Mouse (Mus musculus) adrenal gland, adult (tissue): ENCODE data around the gene Isy1.

Experiments used
- DNase-seq, 2 experiments: peaks; one replicate each; pipeline ENCODE4 v3.0.0; 2022 to 2023; ENCODE audit warnings: low spot score in 1 of 2; ENCODE audit not compliant: inconsistent age in 2 of 2

The Isy1 gene

GRCm38 (mm10) chr6:87850155-87850899 is 11.7 kb upstream of the Isy1 start:
- DNase-seq = peak; percentile 74 to 91

- peak in 1 of 2 experiments; percentile 64 for DNase-seq
These were observed 11.2 kb upstream of the Isy1 start for GRCm38 (mm10) chr6:87849780-87850154.

GRCm38 (mm10) chr6:87846813-87847212 is 8.2 kb upstream of the Isy1 start:
- DNase-seq = peak in 1 of 2 experiments; percentile 70

GRCm38 (mm10) chr6:87845031-87845695 is 6.6 kb upstream of the Isy1 start:
- DNase-seq = no peak

- no peak for DNase-seq
These were observed 3.7 kb upstream of the Isy1 start for GRCm38 (mm10) chr6:87842254-87842653.

- DNase-seq = no peak
These were observed 3.0 kb upstream of the Isy1 start for GRCm38 (mm10) chr6:87841635-87842034.

- no peak for DNase-seq
These were observed 1.3 kb upstream of the Isy1 start for GRCm38 (mm10) chr6:87839797-87840341.

GRCm38 (mm10) chr6:87835695-87836094 is 2.9 kb downstream of the Isy1 start, which contains the start of gene Gm45140:
Gm45140 (minus strand) TSS chr6:87835795.
- no peak for DNase-seq

- DNase-seq = no peak
These were observed 18.2 kb downstream of the Isy1 start for GRCm38 (mm10) chr6:87820366-87820765.

GRCm38 (mm10) chr6:87814486-87814885 is 24.1 kb downstream of the Isy1 start:
- no peak for DNase-seq

GRCm38 (mm10) chr6:87812656-87813055 is 25.9 kb downstream of the Isy1 start:
- DNase-seq = no peak

- DNase-seq = peak; percentile 96 to 99
These were observed 26.8 kb downstream of the Isy1 start, which contains the start of gene Rab43 for GRCm38 (mm10) chr6:87811675-87812338. Rab43 (minus strand) TSS chr6:87812164.

GRCm38 (mm10) chr6:87810713-87811669 is 27.6 kb downstream of the Isy1 start:
- DNase-seq = peak; percentile 79 to 91

GRCm38 (mm10) chr6:87810311-87810710 is 28.3 kb downstream of the Isy1 start:
- no peak for DNase-seq

- DNase-seq = peak in 1 of 2 experiments; percentile 43
These were observed 28.9 kb downstream of the Isy1 start for GRCm38 (mm10) chr6:87809651-87810161.

GRCm38 (mm10) chr6:87809144-87809543 is 29.5 kb downstream of the Isy1 start:
- DNase-seq = no peak

GRCm38 (mm10) chr6:87808521-87808920 is 30.1 kb downstream of the Isy1 start:
- DNase-seq = no peak

- peak in 1 of 2 experiments; percentile 27 for DNase-seq
These were observed 30.7 kb downstream of the Isy1 start for GRCm38 (mm10) chr6:87807735-87808440.

GRCm38 (mm10) chr6:87806857-87807256 is 31.7 kb downstream of the Isy1 start:
- DNase-seq = peak; percentile 43 to 68
